Mouse (Mus musculus): Measurements from ENCODE around the gene Fanca.

The Fanca gene

DNA sequence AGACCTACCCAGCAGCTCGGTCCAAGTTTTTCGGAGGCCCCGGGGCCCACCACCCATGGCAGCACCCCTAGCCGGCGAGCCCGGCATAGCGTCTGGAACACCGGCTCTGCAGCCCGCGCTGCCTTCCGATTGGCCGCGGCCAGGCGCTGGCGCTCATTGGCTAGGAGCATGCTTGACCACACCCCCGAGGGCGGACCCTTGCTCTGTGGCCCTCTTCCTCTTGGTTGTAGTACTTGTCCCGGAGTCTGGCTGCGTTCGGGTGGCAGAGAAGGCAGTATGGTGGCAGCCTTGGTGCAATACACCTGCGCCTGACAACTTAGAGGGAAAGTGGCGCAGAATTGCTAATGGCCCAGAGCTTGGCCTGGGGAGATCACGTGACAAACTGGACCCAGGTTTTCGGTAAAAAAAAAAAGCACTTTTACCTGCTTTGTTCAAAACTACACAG, at the start of gene Fanca:
Gene Fanca (minus strand): TSS at position 110 of the 445 bp plus-strand sequence.
- no peak for TF ChIP-seq GATA4 (IDR thresholded peaks at IDR 0.05; ENCODE audit: insufficient replicate concordance, low read length)

DNA sequence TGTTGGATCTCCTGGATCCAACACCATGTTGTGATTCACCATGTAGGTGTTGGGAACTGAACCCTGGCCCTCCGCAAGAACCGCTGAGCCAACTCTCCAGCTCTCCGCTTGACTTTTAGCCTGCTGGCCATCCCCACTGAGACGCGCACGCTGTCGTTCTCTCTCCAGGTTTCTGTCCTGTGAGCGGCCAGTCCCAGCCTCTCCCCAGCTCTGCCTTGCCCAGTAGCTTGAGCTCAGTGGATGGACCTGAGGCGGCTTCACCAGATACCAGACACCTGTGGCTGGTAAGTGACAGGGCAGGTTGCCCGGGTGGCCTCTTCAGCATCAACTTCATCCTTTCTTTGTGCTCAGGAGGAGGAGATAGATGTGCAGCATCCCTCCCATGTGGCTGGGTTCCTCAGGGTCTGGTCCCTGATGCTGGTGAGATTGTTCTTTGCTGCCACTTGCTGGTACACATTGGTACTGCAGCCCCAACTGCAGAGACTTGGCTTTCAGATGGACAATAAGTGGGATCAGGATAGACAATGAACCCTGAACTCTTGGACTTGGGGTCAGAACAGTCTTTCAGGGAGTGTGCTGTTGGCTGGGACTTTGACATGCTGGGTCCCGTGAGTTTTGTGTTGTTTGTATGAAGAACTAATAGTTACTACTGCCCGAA, 42.8 kb upstream of the Fanca start:
- no peak for TF ChIP-seq GATA4 (IDR thresholded peaks at IDR 0.05; ENCODE audit: insufficient replicate concordance, low read length)

GRCm38 (mm10) chr8:123353216-123353615, 34.8 kb upstream of the Fanca start:
- TF ChIP-seq GATA4 (IDR thresholded peaks at IDR 0.05; ENCODE audit: insufficient replicate concordance, low read length) = no peak

DNA sequence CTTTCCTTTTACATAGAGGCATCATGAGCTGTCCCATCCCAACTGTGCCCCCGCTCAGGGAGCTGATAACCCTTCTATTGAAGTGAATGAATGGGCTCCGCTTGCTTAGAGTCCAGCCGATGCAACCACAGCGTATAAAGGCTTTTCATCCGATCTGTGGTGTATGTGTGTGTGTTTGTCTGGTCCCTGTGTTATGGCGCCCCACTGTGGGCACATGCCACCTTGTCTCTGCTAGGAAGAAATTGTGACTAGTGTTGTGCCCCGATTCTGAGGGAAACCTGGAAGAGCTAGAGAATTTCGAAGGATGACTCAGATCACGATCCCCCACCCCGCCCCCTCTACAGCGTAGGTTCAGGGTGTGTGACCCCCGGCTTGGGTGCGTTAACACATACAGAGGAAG, 34.4 kb upstream of the Fanca start:
- no peak for TF ChIP-seq GATA4 (IDR thresholded peaks at IDR 0.05; ENCODE audit: insufficient replicate concordance, low read length)

- no peak for TF ChIP-seq GATA4 (IDR thresholded peaks at IDR 0.05; ENCODE audit: insufficient replicate concordance, low read length)
Observed at GRCm38 (mm10) chr8:123352118-123352517, 33.7 kb upstream of the Fanca start.

GRCm38 (mm10) chr8:123349073-123349472, 30.7 kb upstream of the Fanca start:
- no peak for TF ChIP-seq GATA4 (IDR thresholded peaks at IDR 0.05; ENCODE audit: insufficient replicate concordance, low read length)

DNA sequence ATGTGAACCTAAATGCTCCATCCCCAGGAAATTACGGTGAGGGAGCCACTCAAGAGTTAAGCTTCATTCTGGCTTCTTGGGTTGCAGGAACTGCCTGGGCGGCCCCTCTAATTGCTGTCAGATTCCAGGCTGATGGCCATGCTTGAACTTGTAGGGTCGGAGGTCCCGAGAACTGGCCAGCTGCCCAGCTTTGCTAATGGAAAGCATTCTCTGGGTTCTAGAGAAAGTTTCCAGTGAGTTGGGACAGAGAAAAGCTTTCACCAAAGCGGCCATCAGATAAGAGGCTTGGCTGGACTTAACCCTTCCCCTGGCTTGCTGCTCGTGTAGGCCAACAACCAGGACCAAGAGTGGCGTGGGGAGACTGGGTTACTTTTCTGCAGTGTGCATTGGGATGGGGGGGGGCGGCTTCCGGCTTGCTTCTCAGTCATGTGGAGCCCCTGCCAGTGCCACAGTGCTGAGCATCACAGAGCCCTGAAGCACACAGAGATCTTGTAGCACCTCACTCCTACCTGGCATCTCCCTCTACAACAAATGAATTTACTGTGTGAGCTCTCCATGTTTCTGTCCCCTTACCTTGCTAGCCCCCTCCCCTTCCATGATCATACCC, 30.0 kb upstream of the Fanca start:
- no peak for TF ChIP-seq GATA4 (IDR thresholded peaks at IDR 0.05; ENCODE audit: insufficient replicate concordance, low read length)

DNA sequence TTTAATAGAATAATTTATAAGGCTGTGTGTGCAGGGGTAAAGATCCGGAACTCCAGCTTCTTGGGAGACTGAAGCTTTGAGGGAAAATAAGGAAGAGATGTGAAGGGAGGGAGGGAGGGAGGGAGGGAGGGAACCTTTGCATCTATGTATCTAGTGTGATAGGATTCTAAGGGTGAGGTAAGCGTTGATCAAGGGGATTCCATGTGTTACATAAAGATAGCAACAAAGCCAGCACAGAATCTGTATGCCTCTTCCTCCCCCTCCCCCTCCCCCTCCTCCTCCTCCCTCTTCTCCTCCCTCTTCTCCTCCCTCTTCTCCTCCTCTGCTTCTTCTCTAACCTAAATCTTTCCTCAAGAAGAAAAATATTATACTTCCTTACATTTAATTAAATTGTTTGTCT, 28.9 kb upstream of the Fanca start:
- TF ChIP-seq GATA4 (IDR thresholded peaks at IDR 0.05; ENCODE audit: insufficient replicate concordance, low read length) = no peak

- no peak for TF ChIP-seq GATA4 (IDR thresholded peaks at IDR 0.05; ENCODE audit: insufficient replicate concordance, low read length)
Observed at GRCm38 (mm10) chr8:123345856-123346255, 27.5 kb upstream of the Fanca start.

GRCm38 (mm10) chr8:123345135-123345534, 26.8 kb upstream of the Fanca start:
- TF ChIP-seq GATA4 (IDR thresholded peaks at IDR 0.05; ENCODE audit: insufficient replicate concordance, low read length) = no peak

DNA sequence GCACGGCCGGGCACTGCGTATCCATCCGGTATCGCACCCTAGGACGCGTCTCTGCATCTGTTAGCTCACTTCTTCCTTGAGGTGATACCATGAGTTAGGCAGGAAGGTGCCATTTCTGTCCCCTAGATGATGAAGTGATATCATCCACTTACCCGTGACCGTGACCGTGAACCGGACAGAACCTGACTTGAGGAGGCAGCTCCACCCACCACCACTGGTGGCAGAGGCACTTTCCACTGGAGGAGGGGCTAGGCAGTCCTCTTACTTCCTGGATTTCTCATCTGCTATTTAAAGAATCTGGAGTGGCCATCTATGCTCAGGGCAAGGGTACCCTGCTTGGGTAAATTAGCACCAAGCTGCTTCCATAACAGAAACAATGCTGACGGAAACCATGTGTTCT, 25.0 kb upstream of the Fanca start:
- no peak for TF ChIP-seq GATA4 (IDR thresholded peaks at IDR 0.05; ENCODE audit: insufficient replicate concordance, low read length)

DNA sequence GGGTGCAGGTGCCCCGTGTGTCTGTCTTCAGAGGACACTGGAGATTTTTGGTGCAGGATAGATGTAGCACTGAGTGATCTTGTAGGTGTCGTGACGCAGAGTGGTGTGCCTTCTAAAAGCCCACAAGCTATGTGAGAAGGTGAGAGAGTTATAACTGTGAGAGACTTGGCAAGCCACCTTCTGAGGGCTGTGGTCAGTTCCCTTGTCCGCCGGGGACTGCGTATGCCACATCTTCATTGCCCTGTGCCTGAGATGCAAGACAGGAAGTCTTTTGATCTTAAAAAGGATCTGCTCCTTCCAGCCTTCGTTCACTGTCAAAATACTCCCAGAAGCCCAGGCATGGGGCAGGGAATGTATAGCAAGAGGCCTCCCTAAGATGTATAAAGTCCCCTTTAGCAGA, 24.5 kb upstream of the Fanca start:
- TF ChIP-seq GATA4 (IDR thresholded peaks at IDR 0.05; ENCODE audit: insufficient replicate concordance, low read length) = no peak

DNA sequence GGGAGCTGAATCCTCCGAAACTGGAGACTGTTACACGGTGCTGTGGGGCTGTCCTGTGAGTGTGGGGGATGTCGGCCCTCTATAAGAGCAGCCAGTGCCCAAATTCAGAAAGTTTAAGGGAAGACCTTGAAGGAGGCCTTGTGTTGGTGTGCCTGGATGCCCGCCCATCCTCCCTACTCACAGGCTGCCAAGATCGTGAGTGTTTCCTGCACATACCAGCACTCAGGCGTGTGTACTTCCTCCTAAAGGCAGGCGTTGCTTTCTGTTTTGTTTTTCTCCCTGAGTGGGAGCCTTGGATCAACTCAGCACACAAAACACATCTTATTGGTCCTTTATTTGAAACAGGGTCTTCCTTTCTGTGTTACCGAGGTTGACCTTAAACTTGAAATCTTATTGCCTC, 23.9 kb upstream of the Fanca start:
- no peak for TF ChIP-seq GATA4 (IDR thresholded peaks at IDR 0.05; ENCODE audit: insufficient replicate concordance, low read length)

DNA sequence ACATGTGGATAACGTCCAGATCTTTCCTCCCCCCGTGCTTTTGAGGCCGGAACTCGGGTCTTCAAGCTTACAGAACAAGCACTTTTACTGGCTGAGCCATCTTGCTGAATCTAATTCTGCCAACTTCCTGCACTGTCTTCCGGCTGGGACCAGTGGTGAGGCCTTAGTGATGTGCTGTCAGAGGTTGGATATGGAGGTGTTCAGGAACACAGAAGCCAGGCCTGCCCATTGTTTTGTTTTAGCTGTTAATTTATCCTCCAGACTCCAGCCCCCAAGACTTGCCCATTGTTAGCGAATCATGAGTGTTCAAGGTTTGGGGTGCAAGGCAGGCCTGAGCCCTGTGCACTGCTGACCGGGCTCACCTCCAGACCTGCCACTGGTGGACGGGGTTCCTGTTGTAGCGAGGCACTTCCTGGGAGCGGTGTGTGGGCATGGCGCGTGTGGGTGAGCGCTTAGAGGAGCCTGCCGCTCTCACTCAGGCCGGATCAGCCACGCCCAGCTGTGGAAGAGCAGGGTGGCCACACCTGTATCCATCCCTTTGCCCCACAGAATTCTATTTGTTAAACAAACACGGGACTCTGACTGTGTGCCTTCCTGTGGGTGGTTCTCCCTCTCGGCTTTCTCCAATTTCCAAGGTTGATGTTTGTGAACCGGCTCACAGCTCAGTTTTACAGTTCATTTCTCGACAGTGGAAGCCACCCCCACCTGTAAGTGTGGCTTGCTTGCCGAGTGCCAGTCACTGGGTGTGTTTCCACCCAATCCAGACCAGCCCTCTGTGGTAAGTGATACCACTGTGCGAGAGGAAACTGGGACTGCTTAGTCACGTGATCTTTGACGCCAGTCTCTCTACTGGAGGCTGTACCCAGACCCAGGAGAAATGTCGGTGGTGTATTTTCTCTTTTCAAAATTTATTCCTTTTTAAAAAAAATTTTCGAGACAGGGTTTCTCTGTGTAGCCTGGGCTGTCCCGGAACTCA, 23.0 kb upstream of the Fanca start:
- no peak for TF ChIP-seq GATA4 (IDR thresholded peaks at IDR 0.05; ENCODE audit: insufficient replicate concordance, low read length)

DNA sequence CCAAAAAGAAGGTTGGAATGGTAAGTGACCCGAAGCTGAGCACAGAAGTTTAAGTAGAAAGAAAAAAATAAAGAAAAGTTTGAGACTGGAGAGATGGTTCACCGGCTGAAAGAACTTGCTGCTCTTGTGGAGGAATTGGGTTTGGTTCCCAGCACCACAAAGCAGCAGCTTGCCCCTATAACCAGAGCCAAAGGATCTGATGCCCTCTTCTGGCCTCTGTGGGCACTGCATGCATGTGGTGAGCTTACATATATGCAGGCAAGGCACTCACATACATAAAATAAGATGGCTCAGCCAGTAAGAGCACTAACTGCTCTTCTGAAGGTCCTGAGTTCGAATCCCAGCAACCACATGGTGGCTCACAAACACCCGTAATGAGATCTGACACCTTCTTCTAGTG, 21.7 kb upstream of the Fanca start:
- no peak for TF ChIP-seq GATA4 (IDR thresholded peaks at IDR 0.05; ENCODE audit: insufficient replicate concordance, low read length)

DNA sequence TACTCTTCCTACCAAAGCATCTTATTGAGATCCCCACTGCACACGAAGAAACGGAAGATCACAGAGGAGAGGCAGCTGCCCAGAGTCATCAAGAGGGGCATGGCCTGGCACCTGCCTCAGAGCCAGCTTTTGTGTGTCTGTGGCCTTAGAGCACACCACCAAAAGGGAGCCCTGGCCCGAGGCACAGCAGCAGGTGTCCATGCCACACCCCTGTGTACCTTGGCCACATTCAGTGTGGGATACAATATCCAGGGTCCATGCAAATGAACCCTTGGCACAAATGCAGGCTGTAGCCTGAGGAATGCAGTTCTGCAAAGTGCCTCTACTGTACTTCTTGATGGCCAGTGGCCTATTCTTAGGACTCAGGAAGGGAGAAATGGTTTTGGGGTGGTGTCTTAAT, 19.1 kb upstream of the Fanca start:
- no peak for TF ChIP-seq GATA4 (IDR thresholded peaks at IDR 0.05; ENCODE audit: insufficient replicate concordance, low read length)
